24 mouse cellular contexts compared by ENCODE assay signal in genomic region chr3:158330085-158330484, GRCm38 (mm10).
A peak's percentile ranks its signal among the peaks of the same experiment; 100 is the strongest.
DNase-seq lines count a peak whose midpoint lies in the region; ATAC-seq and TF ChIP-seq lines count a peak whose summit lies in the region.
"Had no signal": no experiment of that assay in that cellular context is flagged by ENCODE, and none has a peak within 500 bp of the region (broad histone marks: within the 10 kb centered on the region; RNA-seq: fewer than 3 reads in every experiment).

No protein-coding gene starts in this region.

- H3K9ac ChIP-seq in forebrain, embryonic 13.5 days: no peak overlapping the region
- no peak overlapping the region for H3K9ac ChIP-seq in forebrain, embryonic 11.5 days (ENCODE audit: low read length)
- no peak overlapping the region for H3K9ac ChIP-seq in forebrain, embryonic 15.5 days (replicated peaks)
- H3K9ac ChIP-seq in forebrain, postnatal 0 days: no peak overlapping the region
- H3K9ac ChIP-seq: embryonic facial prominence, embryonic 12.5 days had no signal

- H3K9me3 ChIP-seq in forebrain, embryonic 13.5 days (replicated peaks): peaks cover 3% of the 10 kb centered on the region; the same call in 1 of the 2 replicates
- no peaks in the 10 kb centered on the region for H3K9me3 ChIP-seq in forebrain, embryonic 11.5 days (ENCODE audit: control insufficient read depth, low read length)
- H3K9me3 ChIP-seq in forebrain, embryonic 15.5 days: no peaks in the 10 kb centered on the region
- no peaks in the 10 kb centered on the region for H3K9me3 ChIP-seq in forebrain, postnatal 0 days (ENCODE audit: low read length)
- H3K9me3 ChIP-seq: embryonic facial prominence, embryonic 10.5 days; embryonic facial prominence, embryonic 12.5 days had no signal

- no peak overlapping the region for H3K4me3 ChIP-seq in forebrain, embryonic 13.5 days
- no peak overlapping the region for H3K4me3 ChIP-seq in forebrain, embryonic 11.5 days (ENCODE audit: low read depth, low read length)
- H3K4me3 ChIP-seq in forebrain, embryonic 15.5 days: no peak overlapping the region
- H3K4me3 ChIP-seq in forebrain, postnatal 0 days (ENCODE audit: low read depth, low read length): no peak overlapping the region
- H3K4me3 ChIP-seq: embryonic facial prominence, embryonic 10.5 days; embryonic facial prominence, embryonic 12.5 days had no signal

- no peaks in the 10 kb centered on the region for H3K27me3 ChIP-seq in forebrain, embryonic 13.5 days
- no peaks in the 10 kb centered on the region for H3K27me3 ChIP-seq in forebrain, embryonic 11.5 days (ENCODE audit: control insufficient read depth, insufficient read depth, low read length)
- no peaks in the 10 kb centered on the region for H3K27me3 ChIP-seq in forebrain, embryonic 15.5 days
- H3K27me3 ChIP-seq in forebrain, postnatal 0 days (ENCODE audit: insufficient read depth, low read length): no peaks in the 10 kb centered on the region
- H3K27me3 ChIP-seq: CH12.LX; embryonic facial prominence, embryonic 12.5 days; Patski had no signal

- no peak overlapping the region for H3K27ac ChIP-seq in forebrain, embryonic 13.5 days
- no peak overlapping the region for H3K27ac ChIP-seq in forebrain, embryonic 11.5 days (ENCODE audit: low read depth, low read length)
- no peak overlapping the region for H3K27ac ChIP-seq in forebrain, embryonic 15.5 days (replicated peaks)
- H3K27ac ChIP-seq in forebrain, postnatal 0 days (ENCODE audit: low read depth, low read length): no peak overlapping the region
- H3K27ac ChIP-seq: embryonic facial prominence, embryonic 10.5 days; embryonic facial prominence, embryonic 12.5 days had no signal

- TF ChIP-seq CTCF in forebrain, postnatal 0 days (IDR thresholded peaks at IDR 0.05; ENCODE audit: low read depth): no peak

- H3K4me1 ChIP-seq in forebrain, embryonic 13.5 days: 0 out of 2 replicates have a peak, but pooled peaks cover 3% of the 10 kb centered on the region
- no peaks in the 10 kb centered on the region for H3K4me1 ChIP-seq in forebrain, embryonic 11.5 days (replicated peaks; ENCODE audit: control insufficient read depth, insufficient read depth, low read length)
- H3K4me1 ChIP-seq in forebrain, embryonic 15.5 days: no peaks in the 10 kb centered on the region
- no peaks in the 10 kb centered on the region for H3K4me1 ChIP-seq in forebrain, postnatal 0 days (ENCODE audit: insufficient read depth)
- H3K4me1 ChIP-seq: embryonic facial prominence, embryonic 10.5 days; embryonic facial prominence, embryonic 12.5 days had no signal

- H3K4me2 ChIP-seq in forebrain, embryonic 13.5 days: no peak overlapping the region
- H3K4me2 ChIP-seq in forebrain, embryonic 11.5 days (ENCODE audit: low read depth, low read length, severe bottlenecking): no peak overlapping the region
- H3K4me2 ChIP-seq in forebrain, embryonic 15.5 days (replicated peaks): no peak overlapping the region
- H3K4me2 ChIP-seq in forebrain, postnatal 0 days (ENCODE audit: low read depth): no peak overlapping the region
- H3K4me2 ChIP-seq: embryonic facial prominence, embryonic 12.5 days had no signal

- ATAC-seq in forebrain, embryonic 13.5 days: 0 out of 2 replicates have a peak, but pooled peaks have one; percentile 61
- no peak for ATAC-seq in forebrain, embryonic 11.5 days (replicated peaks; ENCODE audit: low FRiP score)
- ATAC-seq in forebrain, embryonic 15.5 days (replicated peaks): peak; percentile 61; the same call in 1 of the 2 replicates
- no peak for ATAC-seq in forebrain, postnatal 0 days
- ATAC-seq in frontal cortex, adult (ENCODE audit: low TSS enrichment): peak; percentile 47; the same call in 1 of the 2 replicates
- ATAC-seq: activated CD4-positive, CD25-positive, alpha-beta regulatory T cell, adult 4 months; CD4-positive, CD25-positive, alpha-beta regulatory T cell, adult 4 months; Patski had no signal

- no peak for DNase-seq in forebrain, embryonic 11.5 days (ENCODE audit: low spot score)
- DNase-seq in forebrain, postnatal 0 days: no peak
- DNase-seq in frontal cortex, postnatal 10 days (ENCODE audit: low spot score in 2 of 2): no peak
- DNase-seq in brain, adult 2 months (ENCODE audit: low read depth, low spot score): peak; percentile 28
- DNase-seq in thymus, postnatal 25 days: no peak
- DNase-seq: adrenal gland, adult 8-10 months; adrenal gland, postnatal 14 days; adrenal gland, postnatal 36 days; B cell, adult 2 months; cerebellum, adult 11-12 months; cerebellum, adult 2 months; cerebellum, adult 9-10 months; cerebellum, postnatal 10 days; cerebellum, postnatal 25 days had no signal

- H3K36me3 ChIP-seq in forebrain, embryonic 13.5 days (ENCODE audit: poor library complexity, severe bottlenecking): no peaks in the 10 kb centered on the region
- no peaks in the 10 kb centered on the region for H3K36me3 ChIP-seq in forebrain, embryonic 11.5 days (ENCODE audit: control insufficient read depth, insufficient read depth, low read length)
- H3K36me3 ChIP-seq in forebrain, embryonic 15.5 days: no peaks in the 10 kb centered on the region
- no peaks in the 10 kb centered on the region; the same call in 1 of the 2 replicates for H3K36me3 ChIP-seq in forebrain, postnatal 0 days (ENCODE audit: insufficient read depth)
- H3K36me3 ChIP-seq: embryonic facial prominence, embryonic 10.5 days; embryonic facial prominence, embryonic 12.5 days; G1E had no signal

Comparison
In these comparisons a context has a peak if more than half of its experiments do, and no peak if none do; other contexts are left out.
1. ATAC-seq: peak in forebrain, embryonic 13.5 days (single experiment), forebrain, embryonic 15.5 days (single experiment) and frontal cortex, adult (single experiment); none in forebrain, embryonic 11.5 days (single experiment) and forebrain, postnatal 0 days (single experiment).